Mouse (Mus musculus) bone marrow macrophage, adult 2 months (primary cell): ENCODE results near the gene Klf15. TPM values are rescaled to one million over a fixed set of nuclear protein-coding genes. Genes with fewer than 3 reads are reported as not detected.
A peak's percentile ranks its signal among the peaks of the same experiment; 100 is the strongest.

Source experiments
- H3K27ac ChIP-seq: 2 replicates; pipeline ENCODE4 v1.5.1; 2012; ENCODE audit warnings: low read depth, low read length; ENCODE audit not compliant: insufficient read depth
- H3K4me1 ChIP-seq: 2 replicates; pipeline ENCODE4 v1.6.1; 2012; ENCODE audit warnings: low read length; ENCODE audit not compliant: control insufficient read depth, insufficient read depth
- H3K4me3 ChIP-seq: 2 replicates; pipeline ENCODE4 v1.5.1; 2012; ENCODE audit warnings: mild to moderate bottlenecking, low read length, moderate library complexity; ENCODE audit not compliant: insufficient read depth
- CTCF ChIP-seq: IDR thresholded peaks from 2 replicates; pipeline ENCODE4 v1.5.1; 2012; ENCODE audit warnings: low read depth, mild to moderate bottlenecking, low read length, moderate library complexity
- POLR2A ChIP-seq: IDR thresholded peaks from 2 replicates; pipeline ENCODE4 v1.6.1; 2012; ENCODE audit warnings: mild to moderate bottlenecking, low read depth, low read length, borderline replicate concordance
- polyA plus RNA-seq: library from polyadenylated mRNA; stranded (reverse); fragments of >200 nt; gene quantifications from 2 replicates; pipeline ENCODE4 v1.2.4, GENCODE M21; 2012; ENCODE audit not compliant: missing spikeins, insufficient read depth, insufficient read length

Gene Klf15
- polyA plus RNA-seq = not detected in 2 replicates

DNA sequence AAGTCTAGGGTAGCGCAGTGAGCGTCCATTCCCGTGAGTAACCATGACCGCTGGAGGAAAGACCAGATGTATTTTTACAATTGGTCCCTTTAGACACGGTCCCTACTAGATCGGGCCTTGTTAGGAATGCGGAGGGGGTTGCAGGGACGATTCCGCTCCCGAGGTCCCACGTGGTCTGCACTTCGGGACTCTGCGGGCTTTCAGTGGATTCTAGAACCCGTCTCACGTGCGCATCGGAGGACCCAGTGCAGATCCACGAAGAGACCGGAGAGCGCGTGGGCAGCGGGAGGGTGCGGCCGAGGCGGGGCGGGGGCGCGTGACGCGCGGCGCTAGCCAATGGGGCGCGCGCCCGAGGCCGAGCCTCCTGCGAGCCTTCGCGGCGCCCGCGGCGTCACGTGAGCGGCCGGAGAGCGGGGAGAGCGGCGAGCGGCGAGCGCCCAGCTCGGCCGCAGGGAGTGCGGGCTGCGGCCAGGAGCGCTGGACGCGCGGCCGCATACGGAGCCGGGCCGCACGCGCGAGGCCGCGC is at the start of gene Klf15:
TSS of gene Klf15 (plus strand) at position 396 of the 526 bp plus-strand sequence.
- Histone ChIP-seq H3K4me1 (no peaks in the 10 kb centered on the region), H3K27ac (no peak within 1 kb of the TSS), H3K4me3 (peak within 1 kb of the TSS; percentile 59)
- TF ChIP-seq CTCF (no peak), POLR2A (no peak)

DNA sequence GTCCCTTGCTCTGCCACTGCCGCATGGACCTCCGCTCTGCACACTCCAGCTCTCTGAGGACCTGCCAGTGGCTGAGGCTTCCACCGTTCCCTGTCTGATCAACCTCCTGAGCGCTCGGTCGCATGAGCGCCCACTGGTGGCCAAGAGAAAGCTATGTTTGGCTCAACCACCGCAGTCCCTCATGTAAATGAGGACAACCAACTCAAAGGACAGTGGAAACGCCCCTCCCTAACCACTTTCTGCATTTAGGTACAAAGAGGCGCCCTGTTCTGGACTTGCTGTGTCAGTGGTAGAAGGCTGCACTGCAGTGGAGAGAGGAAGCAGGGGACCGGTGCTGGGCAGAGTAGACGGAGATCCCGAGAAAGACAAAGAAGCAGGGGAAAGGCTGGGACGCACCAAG is 39.8 kb upstream of the Klf15 start:
- no peaks in the 10 kb centered on the region for H3K4me1 ChIP-seq
- no peak overlapping the region for H3K4me3 ChIP-seq
- TF ChIP-seq CTCF (peak; percentile 89), POLR2A (no peak)
- H3K27ac ChIP-seq = no peak overlapping the region

DNA sequence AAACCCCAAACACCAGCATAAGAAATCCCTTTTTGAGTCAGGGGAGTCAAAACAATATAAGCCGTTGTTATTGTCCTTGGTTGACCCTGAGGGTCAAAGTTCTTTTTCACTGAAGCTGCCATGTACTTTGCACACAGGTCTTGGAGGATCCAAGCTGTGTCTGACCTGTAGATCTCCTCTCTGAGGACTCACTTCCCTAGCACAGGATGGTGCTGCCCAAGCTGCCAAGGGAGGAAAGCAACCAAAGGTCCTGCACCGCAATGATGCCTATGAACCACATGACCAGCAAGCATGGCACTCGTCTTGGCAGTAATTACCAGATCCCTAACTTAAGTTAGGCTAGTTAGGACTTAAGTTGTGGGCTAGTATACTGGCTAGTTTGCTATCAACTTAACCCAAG is 37.0 kb upstream of the Klf15 start:
- H3K4me1 ChIP-seq = peaks cover 2% of the 10 kb centered on the region; the same call in 1 of the 2 replicates
- no peak overlapping the region for H3K4me3 ChIP-seq
- no peak for TF ChIP-seq CTCF
- TF ChIP-seq POLR2A = no peak
- H3K27ac ChIP-seq = no peak overlapping the region

DNA sequence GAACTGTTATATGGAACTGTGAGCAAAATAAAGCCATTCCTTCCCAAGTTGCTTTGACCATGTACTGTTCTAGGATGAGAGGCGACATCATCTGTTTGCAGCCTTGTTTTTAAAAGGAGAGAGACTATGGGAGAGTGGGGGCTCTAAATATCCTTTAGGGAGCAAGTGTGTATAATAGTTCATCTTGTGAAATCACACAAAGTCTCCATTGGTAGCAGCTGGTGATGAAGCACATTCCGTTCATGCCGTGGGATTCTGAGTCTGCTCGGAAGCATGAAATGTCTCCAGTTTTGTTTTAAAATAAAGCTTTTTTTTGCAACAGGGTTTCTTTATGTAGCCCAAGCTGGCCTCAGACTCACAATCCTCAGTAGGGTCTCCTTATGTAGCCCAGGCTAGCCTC is 36.4 kb upstream of the Klf15 start:
- Histone ChIP-seq H3K27ac (no peak overlapping the region), H3K4me3 (no peak overlapping the region), H3K4me1 (peaks cover 2% of the 10 kb centered on the region; the same call in 1 of the 2 replicates)
- TF ChIP-seq POLR2A (no peak), CTCF (no peak)

DNA sequence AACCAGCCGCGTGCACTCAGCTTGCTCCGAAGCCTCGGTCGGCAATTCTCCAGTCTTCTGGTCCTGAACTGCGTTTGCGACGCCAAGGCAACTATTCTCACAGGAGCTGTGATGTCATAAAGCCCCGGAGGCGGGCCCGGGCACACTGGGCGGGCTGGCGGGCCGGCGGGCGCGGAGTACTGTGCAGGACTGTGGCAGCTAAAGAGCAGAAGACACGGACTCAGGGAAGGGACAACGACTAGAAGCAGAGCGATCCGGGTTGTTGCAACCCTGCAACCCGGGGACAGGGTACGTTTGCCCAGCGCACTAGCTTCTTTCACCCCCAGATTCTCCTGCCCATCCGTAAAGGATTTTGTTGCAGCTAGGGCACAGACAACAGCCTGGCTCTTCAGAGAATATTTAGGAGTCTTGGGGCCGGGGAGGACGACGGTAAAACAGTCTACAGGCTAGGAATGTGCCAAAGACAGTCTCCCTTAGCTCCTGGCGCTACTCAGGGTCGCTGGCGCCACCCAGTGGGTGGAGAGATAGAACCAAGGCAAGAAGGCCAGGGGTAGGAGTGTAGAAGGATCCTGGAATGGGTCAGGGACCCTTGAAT is 33.9 kb upstream of the Klf15 start, which contains the start of gene Cfap100:
TSS of gene Cfap100 (minus strand) at position 418 of the 595 bp plus-strand sequence.
- Histone ChIP-seq H3K4me3 (peak within 1 kb of the TSS; percentile 38), H3K4me1 (peaks cover 2% of the 10 kb centered on the region; the same call in 1 of the 2 replicates)
- no peak for TF ChIP-seq POLR2A
- TF ChIP-seq CTCF = peak; percentile 40; the same call in 1 of the 2 replicates

DNA sequence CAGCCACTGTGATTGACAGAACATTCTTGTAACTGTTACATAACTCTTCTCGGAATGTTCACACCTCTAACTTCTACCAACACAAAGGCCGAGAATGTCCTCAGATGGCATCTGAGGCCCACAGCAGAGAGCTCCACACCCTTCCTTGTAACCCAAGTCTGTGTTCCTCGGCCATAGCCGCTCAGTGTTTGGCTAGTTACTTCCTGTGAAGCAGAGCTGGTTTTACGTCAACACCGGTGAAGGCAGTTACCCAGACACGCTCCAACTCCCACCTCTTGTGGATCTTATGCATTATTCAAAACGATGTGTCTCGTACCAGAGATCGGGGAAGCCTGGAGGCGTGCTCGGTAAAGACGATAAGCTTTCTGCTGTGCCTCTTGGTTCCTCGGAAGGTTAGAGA is 32.5 kb upstream of the Klf15 start:
- TF ChIP-seq POLR2A (no peak), CTCF (no peak)
- Histone ChIP-seq H3K27ac (no peak overlapping the region), H3K4me3 (no peak overlapping the region), H3K4me1 (peaks cover 2% of the 10 kb centered on the region; the same call in 1 of the 2 replicates)

More for the DNA sequence above, 33.9 kb upstream of the Klf15 start, which contains the start of gene Cfap100:
- H3K27ac ChIP-seq = no peak within 1 kb of the TSS

DNA sequence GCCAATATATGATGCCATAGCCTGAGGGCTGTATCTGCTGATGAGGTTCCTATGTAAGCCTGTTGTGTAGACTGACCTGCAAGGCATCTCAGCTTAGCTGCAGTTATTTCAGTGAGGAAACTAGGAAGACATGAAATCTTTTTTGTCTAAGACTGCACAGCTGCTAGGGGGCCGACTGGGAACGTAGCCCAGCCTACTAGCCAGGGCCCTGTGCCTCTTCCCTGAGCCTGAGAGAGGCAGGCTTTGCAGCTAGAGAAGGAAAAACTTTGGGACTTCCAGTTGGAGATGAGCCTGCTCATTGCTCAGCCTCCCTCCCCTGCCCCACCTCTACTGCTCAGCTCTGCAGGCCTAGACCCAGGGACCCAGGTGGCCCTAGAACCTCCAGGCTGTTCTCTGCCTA is 30.9 kb upstream of the Klf15 start:
- no peak for TF ChIP-seq CTCF
- TF ChIP-seq POLR2A = no peak
- H3K4me3 ChIP-seq = no peak overlapping the region
- H3K27ac ChIP-seq = no peak overlapping the region
- H3K4me1 ChIP-seq = peaks cover 2% of the 10 kb centered on the region; the same call in 1 of the 2 replicates

DNA sequence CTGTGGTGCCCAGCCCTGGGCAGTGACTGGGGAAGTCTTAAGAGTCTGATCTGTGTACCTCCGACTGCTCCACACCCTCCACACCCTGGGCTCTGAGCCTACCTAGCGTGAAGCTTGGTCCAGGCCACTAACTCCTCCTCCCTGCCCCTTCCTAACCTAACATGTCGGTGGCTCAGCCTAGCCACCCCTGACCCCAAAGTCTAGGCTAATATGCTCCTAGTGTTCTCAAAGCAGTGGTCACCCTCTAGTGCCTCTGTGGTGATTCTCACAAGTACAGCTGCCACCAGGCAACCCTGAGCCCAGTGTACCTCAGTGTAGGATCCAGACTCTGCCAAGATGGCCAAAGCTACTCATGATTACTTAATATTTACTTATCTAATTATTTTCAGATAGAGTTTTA is 27.7 kb upstream of the Klf15 start:
- TF ChIP-seq CTCF = no peak
- no peak for TF ChIP-seq POLR2A
- Histone ChIP-seq H3K4me3 (no peak overlapping the region), H3K27ac (no peak overlapping the region), H3K4me1 (no peaks in the 10 kb centered on the region)

DNA sequence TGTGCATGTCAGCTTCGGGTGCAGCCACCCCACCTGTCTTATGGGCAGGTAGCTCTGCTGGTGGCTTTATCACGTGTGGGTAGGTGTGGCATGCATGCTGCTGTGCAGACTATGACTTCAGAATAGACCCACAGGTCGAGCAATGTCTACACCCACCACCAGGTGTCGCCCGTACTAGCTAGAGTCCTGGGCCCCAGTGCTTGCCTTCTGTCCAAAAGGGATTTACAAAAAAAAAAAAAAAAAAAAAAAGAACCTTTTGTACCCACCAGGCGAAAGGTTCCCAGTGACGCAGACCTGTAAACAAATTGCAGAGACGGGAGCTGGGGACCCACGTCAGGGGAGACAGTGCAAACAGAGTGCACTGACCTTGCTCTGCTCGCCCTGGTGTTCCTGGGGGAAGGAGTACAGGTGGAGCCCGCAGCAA is 27.2 kb upstream of the Klf15 start:
- no peak for TF ChIP-seq POLR2A
- peak; percentile 47; the same call in 1 of the 2 replicates for TF ChIP-seq CTCF
- H3K27ac ChIP-seq = no peak overlapping the region
- H3K4me1 ChIP-seq = no peaks in the 10 kb centered on the region
- no peak overlapping the region for H3K4me3 ChIP-seq

DNA sequence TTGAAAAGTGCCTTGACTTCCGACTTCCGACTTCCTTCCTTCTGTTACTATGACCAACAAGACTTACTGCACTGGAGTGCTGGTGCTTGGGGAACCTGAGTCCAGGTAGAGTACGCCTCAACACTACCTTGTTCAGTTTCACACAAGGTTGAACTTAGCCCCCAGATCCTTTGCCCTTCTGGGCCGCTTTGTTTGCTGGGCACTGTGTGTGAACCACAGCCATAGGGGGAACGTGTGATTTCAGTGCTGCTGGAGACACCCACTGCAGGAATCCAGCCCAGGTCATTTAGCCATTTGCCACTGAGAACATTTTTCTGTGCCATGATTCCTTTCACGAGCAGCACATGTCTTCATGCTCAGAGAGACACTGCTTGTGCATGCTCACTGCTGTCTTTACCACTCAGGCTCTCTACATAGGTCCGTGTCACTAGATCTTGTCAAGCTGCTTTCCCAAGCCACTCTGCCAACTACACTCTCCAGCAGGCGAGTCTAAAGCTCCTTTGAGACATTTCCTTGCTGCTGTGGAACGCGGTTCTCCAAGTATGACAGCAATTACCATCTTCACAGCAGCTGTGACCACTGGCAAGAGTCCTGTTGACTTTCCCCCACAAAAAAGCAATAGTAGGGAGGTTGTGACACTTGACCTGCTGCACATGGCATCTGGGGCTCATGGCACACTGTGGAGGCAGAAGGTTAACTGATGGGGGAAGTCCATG is 26.0 kb upstream of the Klf15 start:
- no peak overlapping the region for H3K4me3 ChIP-seq
- no peak overlapping the region for H3K27ac ChIP-seq
- TF ChIP-seq POLR2A (no peak), CTCF (no peak)
- no peaks in the 10 kb centered on the region for H3K4me1 ChIP-seq
